8 mouse cellular contexts compared by ENCODE assay signal in genomic region chr6:47652880-47653279, GRCm38 (mm10). TPM values are rescaled to one million over a fixed set of nuclear protein-coding genes. Genes with fewer than 3 reads are reported as not detected.
A peak's percentile ranks its signal among the peaks of the same experiment; 100 is the strongest.
DNase-seq lines count a peak whose midpoint lies in the region.

No protein-coding gene starts in this region.

- DNase-seq in adrenal gland, adult 8-10 months, result peak; percentile 57
- DNase-seq in cerebellum, postnatal 36 days, result peak; percentile 8 to 55
- peak; percentile 65 for DNase-seq in heart, adult 8-10 months (ENCODE audit: low spot score)
- peak; percentile 7 for DNase-seq in kidney, postnatal 10 days
- peak; percentile 79 for DNase-seq in left cerebral cortex, adult 11 months (ENCODE audit: low spot score)
- DNase-seq in lung, postnatal 4 days, result peak; percentile 27 to 53
- peak; percentile 23 to 65 for DNase-seq in spleen, postnatal 10 days (ENCODE audit: low spot score in 2 of 2)
- peak; percentile 21 for DNase-seq in urinary bladder, postnatal 14 days (ENCODE audit: low spot score)

RNA-seq across cellular contexts. Expression of gene Ezh2, which starts 57.7 kb away (rescaled TPM):
- 10 to 100 TPM in 3 of 4 experiments, 1 to 10 TPM in 1; 7.6 to 16.1 (median 12.4) TPM for total RNA-seq in adrenal gland, adult 8-10 months (2022)
- total RNA-seq in heart, adult 8-10 months (2022), result 10 to 100 TPM in 1 of 4 experiments, 1 to 10 TPM in 3; 5.1 to 11.1 (median 8.1) TPM

Comparison
In these comparisons a context has a peak if more than half of its experiments do, and no peak if none do; other contexts are left out.
1. Peak in every context shown above with its lines: DNase-seq.
2. DNase-seq: peak in every context shown above with its lines; median percentile 79 in left cerebral cortex, adult 11 months; 65 in heart, adult 8-10 months; 57 in adrenal gland, adult 8-10 months; 44 in spleen, postnatal 10 days; 40 in lung, postnatal 4 days; 32 in cerebellum, postnatal 36 days; 21 in urinary bladder, postnatal 14 days; 7 in kidney, postnatal 10 days.